Mouse (Mus musculus) cortical plate, adult 2 months (tissue): ENCODE measurements around the gene Scrt2. TPM values are rescaled to one million over a fixed set of nuclear protein-coding genes. Genes with fewer than 3 reads are reported as not detected.

ENCODE experiments used
- H3K27ac ChIP-seq: fragments of 200-500 bp; 2 replicates; pipeline ENCODE4 v1.5.1; 2012; ENCODE audit warnings: low read length, control low read depth, inconsistent platforms; ENCODE audit not compliant: insufficient read depth
- H3K4me1 ChIP-seq: fragments of 200-500 bp; 2 replicates; pipeline ENCODE4 v1.6.1; 2011; ENCODE audit warnings: low read length; ENCODE audit not compliant: control insufficient read depth, insufficient read depth
- H3K4me3 ChIP-seq: fragments of 200-500 bp; 2 replicates; pipeline ENCODE4 v1.5.1; 2011; ENCODE audit warnings: mild to moderate bottlenecking, low read length, control low read depth; ENCODE audit not compliant: insufficient read depth
- CTCF ChIP-seq: fragments of 200-500 bp; IDR thresholded peaks from 2 replicates; pipeline ENCODE4 v1.5.1; 2011; ENCODE audit warnings: mild to moderate bottlenecking, control low read depth, low read length; ENCODE audit not compliant: insufficient read depth; ENCODE audit errors: extremely low read depth
- POLR2A ChIP-seq: fragments of 200-500 bp; IDR thresholded peaks from 2 replicates; pipeline ENCODE4 v1.6.1; 2011; ENCODE audit warnings: mild to moderate bottlenecking, low read length, control low read depth; ENCODE audit not compliant: insufficient read depth; ENCODE audit errors: extremely low read depth
- polyA plus RNA-seq: library from polyadenylated mRNA; depleted of rRNA; stranded (reverse); fragments of >200 nt; gene quantifications from 2 replicates; pipeline ENCODE4 v1.2.3, GENCODE M21; 2012

The Scrt2 gene
- polyA plus RNA-seq, 1 experiment, result 12.1 TPM

DNA sequence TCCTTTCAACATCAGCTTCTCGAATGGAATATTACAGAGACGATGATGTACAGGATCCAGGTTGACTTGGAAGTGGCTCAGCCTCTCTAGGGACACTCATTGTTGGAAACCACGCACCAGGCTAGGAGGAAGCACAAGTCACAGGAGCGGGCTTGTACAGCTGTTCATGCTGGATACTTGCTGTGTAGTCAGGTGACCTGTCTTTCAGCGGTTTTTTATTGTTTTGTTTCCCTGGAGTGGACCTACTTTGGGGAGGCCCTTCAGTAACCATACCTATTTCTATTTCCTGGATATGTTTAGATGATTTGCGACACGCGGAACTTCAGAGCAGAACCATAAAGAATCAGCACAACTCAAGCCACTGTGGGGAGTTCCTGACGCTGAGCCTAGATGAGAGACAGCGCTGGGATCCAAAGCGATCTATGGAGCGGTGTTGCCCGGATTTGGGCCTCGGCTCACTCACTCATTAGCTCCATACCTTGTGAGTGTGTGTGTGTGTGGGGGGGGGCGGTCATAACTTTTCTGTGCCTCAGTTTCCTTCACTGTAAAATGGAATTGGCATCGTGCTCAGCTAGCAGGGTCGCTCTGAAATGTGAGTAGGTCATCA, 23.5 kb downstream of the Scrt2 start:
- Histone ChIP-seq H3K4me3 (peak overlapping the region; percentile 50), H3K4me1 (peaks cover 13% of the 10 kb centered on the region), H3K27ac (peak overlapping the region; percentile 90)
- TF ChIP-seq POLR2A (no peak), CTCF (no peak)

- Histone ChIP-seq H3K4me1 (peaks cover 13% of the 10 kb centered on the region), H3K27ac (peak within 1 kb of the TSS; percentile 90), H3K4me3 (peak within 1 kb of the TSS; percentile 50)
- TF ChIP-seq CTCF (no peak), POLR2A (peak; percentile 65)
Observed at GRCm38 (mm10) chr2:152105318-152106224, 24.2 kb downstream of the Scrt2 start, which contains the start of gene Srxn1. TSS of gene Srxn1 (plus strand) at chr2:152105516.

GRCm38 (mm10) chr2:152106225-152106595, 24.9 kb downstream of the Scrt2 start:
- no peak overlapping the region for H3K27ac ChIP-seq
- no peak for TF ChIP-seq POLR2A
- no peak for TF ChIP-seq CTCF
- H3K4me1 ChIP-seq, result peaks cover 13% of the 10 kb centered on the region
- H3K4me3 ChIP-seq, result peak overlapping the region; percentile 50

GRCm38 (mm10) chr2:152106597-152106996, 25.3 kb downstream of the Scrt2 start:
- TF ChIP-seq POLR2A (no peak), CTCF (no peak)
- Histone ChIP-seq H3K4me3 (peak overlapping the region; percentile 50), H3K4me1 (peaks cover 13% of the 10 kb centered on the region), H3K27ac (no peak overlapping the region)

- Histone ChIP-seq H3K4me3 (no peak overlapping the region), H3K27ac (no peak overlapping the region), H3K4me1 (peaks cover 4% of the 10 kb centered on the region)
- TF ChIP-seq POLR2A (no peak), CTCF (no peak)
Observed at GRCm38 (mm10) chr2:152108702-152109101, 27.4 kb downstream of the Scrt2 start.

DNA sequence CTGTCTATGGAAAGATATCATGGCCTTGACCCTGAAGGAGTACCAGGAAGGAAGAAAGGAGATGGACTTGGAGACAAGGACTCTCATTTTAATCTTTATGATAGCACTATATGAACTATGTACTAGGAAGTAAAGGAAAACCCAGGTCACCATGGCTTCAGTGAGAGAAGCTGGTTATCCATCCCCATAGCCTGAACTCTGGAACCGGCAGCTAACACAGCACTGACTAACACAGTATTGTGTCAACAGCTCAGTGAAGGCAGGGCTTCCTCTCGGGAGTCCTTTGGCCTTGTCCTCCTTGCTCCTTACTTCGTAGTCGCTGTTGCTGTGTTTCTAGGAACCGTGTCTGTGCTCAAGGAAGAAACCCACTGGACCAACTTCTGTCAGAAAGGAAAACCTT, 28.1 kb downstream of the Scrt2 start:
- Histone ChIP-seq H3K4me1 (peaks cover 4% of the 10 kb centered on the region), H3K27ac (no peak overlapping the region), H3K4me3 (no peak overlapping the region)
- TF ChIP-seq POLR2A (no peak), CTCF (no peak)

- TF ChIP-seq POLR2A, result no peak
- no peak for TF ChIP-seq CTCF
- Histone ChIP-seq H3K4me1 (peaks cover under 1% of the 10 kb centered on the region; the same call in 1 of the 2 replicates), H3K27ac (no peak overlapping the region), H3K4me3 (no peak overlapping the region)
Observed at GRCm38 (mm10) chr2:152111311-152111710, 30.0 kb downstream of the Scrt2 start.

DNA sequence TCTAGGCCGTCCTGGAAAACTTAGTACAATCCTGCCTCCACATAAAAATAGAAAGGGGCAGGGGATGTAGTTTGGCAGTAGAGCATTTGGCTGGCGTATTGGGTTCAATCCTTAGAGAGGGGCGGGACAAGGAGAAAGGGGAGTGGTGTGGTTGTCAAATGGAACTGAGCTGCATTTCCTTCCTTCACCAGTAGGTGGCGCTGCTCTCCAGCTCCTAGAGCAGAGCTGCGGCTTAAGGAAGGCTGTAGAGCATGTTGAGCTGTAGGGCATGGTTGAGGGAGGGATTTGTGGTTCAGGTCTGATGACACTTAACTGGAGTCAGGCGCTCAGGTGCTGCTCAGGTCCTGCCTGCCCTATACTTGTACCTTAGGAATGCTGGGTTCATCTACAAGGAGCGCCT, 30.6 kb downstream of the Scrt2 start:
- Histone ChIP-seq H3K27ac (no peak overlapping the region), H3K4me3 (no peak overlapping the region), H3K4me1 (no peaks in the 10 kb centered on the region)
- TF ChIP-seq CTCF (peak; percentile 100), POLR2A (peak; percentile 39; the same call in 1 of the 2 replicates)

GRCm38 (mm10) chr2:152112490-152112889, 31.2 kb downstream of the Scrt2 start:
- H3K4me1 ChIP-seq, result no peaks in the 10 kb centered on the region
- TF ChIP-seq CTCF (no peak), POLR2A (no peak)
- H3K4me3 ChIP-seq, result no peak overlapping the region
- H3K27ac ChIP-seq, result no peak overlapping the region

DNA sequence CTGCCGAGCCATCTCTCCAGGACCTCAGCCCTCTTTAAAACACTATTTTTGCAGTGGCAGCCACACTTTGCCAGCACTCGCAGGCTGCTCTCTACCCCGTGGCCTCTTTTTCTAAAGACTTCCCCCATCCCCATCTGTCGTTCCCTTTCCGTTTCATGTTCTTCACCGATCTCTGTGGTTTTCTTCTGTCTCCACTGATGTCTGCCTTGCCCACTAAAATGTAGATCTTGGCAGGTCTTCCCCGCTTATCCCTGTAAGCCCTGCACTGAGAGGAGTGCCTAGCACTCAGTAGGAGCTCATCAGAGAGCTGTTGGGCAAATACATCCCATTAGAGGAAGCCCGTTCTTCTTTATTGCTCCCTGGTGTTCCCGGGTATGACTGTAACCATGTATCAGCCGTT, 31.6 kb downstream of the Scrt2 start:
- Histone ChIP-seq H3K27ac (peak overlapping the region; percentile 57; the same call in 1 of the 2 replicates), H3K4me1 (no peaks in the 10 kb centered on the region), H3K4me3 (no peak overlapping the region)
- TF ChIP-seq POLR2A (no peak), CTCF (no peak)
